In genomic region chr16:63806437-63807129, GRCm38 (mm10) we compare ENCODE assay signal across 11 mouse cellular contexts. TPM values are rescaled to one million over a fixed set of nuclear protein-coding genes. Genes with fewer than 3 reads are reported as not detected.
A peak's percentile ranks its signal among the peaks of the same experiment; 100 is the strongest.
DNase-seq lines count a peak whose midpoint lies in the region; ATAC-seq lines count a peak whose summit lies in the region.
"Had no signal": no experiment of that assay in that cellular context is flagged by ENCODE, and none has a peak within 500 bp of the region (broad histone marks: within the 10 kb centered on the region; RNA-seq: fewer than 3 reads in every experiment).

No protein-coding gene starts in this region.

- H3K4me3 ChIP-seq in embryonic facial prominence, embryonic 10.5 days = no peak overlapping the region
- H3K4me3 ChIP-seq in hindbrain, embryonic 11.5 days (ENCODE audit: low read depth, low read length) = no peak overlapping the region
- H3K4me3 ChIP-seq in midbrain, embryonic 15.5 days = no peak overlapping the region
- H3K4me3 ChIP-seq: layer of hippocampus, adult 2 months had no signal

- no peak overlapping the region for H3K9ac ChIP-seq in hindbrain, embryonic 11.5 days (ENCODE audit: low read depth, low read length)
- H3K9ac ChIP-seq in midbrain, embryonic 15.5 days = no peak overlapping the region
- H3K9ac ChIP-seq: lung, embryonic 14.5 days had no signal

- no peaks in the 10 kb centered on the region for H3K36me3 ChIP-seq in embryonic facial prominence, embryonic 10.5 days (replicated peaks)
- H3K36me3 ChIP-seq in hindbrain, embryonic 11.5 days (ENCODE audit: control insufficient read depth, insufficient read depth, low read length) = no peaks in the 10 kb centered on the region
- H3K36me3 ChIP-seq in midbrain, embryonic 15.5 days (replicated peaks) = no peaks in the 10 kb centered on the region

- H3K27ac ChIP-seq in embryonic facial prominence, embryonic 10.5 days (replicated peaks) = no peak overlapping the region
- peak overlapping the region; percentile 33 for H3K27ac ChIP-seq in hindbrain, embryonic 11.5 days (ENCODE audit: low read depth, low read length)
- no peak overlapping the region for H3K27ac ChIP-seq in midbrain, embryonic 15.5 days
- H3K27ac ChIP-seq: layer of hippocampus, adult 2 months; stomach, postnatal 0 days had no signal

- 49% methylated on average over 5 of the region's 5 CpGs for WGBS in embryonic facial prominence, embryonic 10.5 days
- WGBS in hindbrain, embryonic 11.5 days = 17% methylated on average over 5 of the region's 5 CpGs
- WGBS in midbrain, embryonic 15.5 days = 7% methylated on average over 5 of the region's 5 CpGs

- H3K4me2 ChIP-seq in hindbrain, embryonic 11.5 days (replicated peaks; ENCODE audit: low read depth, low read length) = no peak overlapping the region
- H3K4me2 ChIP-seq in midbrain, embryonic 15.5 days = no peak overlapping the region
- H3K4me2 ChIP-seq: lung, embryonic 14.5 days had no signal

- peak; percentile 40 for DNase-seq in Muller cell, postnatal 12 days (ENCODE audit: inconsistent ontology term)
- DNase-seq in embryonic facial prominence, embryonic 10.5 days (ENCODE audit: low spot score) = peak; percentile 39
- peak; percentile 76 for DNase-seq in hindbrain, embryonic 11.5 days (ENCODE audit: low spot score)
- DNase-seq in heart, postnatal 36 days = no peak
- DNase-seq in kidney, postnatal 10 days = no peak
- DNase-seq in urinary bladder, adult 2 months (ENCODE audit: low spot score) = no peak
- DNase-seq in kidney, adult 9 months = no peak
- DNase-seq: lung, embryonic 14.5 days had no signal

- no peaks in the 10 kb centered on the region for H3K9me3 ChIP-seq in embryonic facial prominence, embryonic 10.5 days
- H3K9me3 ChIP-seq in hindbrain, embryonic 11.5 days (ENCODE audit: control insufficient read depth, low read length) = no peaks in the 10 kb centered on the region
- no peaks in the 10 kb centered on the region for H3K9me3 ChIP-seq in midbrain, embryonic 15.5 days

- 0 out of 2 replicates have a peak, but pooled peaks cover 5% of the 10 kb centered on the region for H3K4me1 ChIP-seq in embryonic facial prominence, embryonic 10.5 days
- no peaks in the 10 kb centered on the region for H3K4me1 ChIP-seq in hindbrain, embryonic 11.5 days (replicated peaks; ENCODE audit: control insufficient read depth, insufficient read depth, low read length)
- H3K4me1 ChIP-seq in midbrain, embryonic 15.5 days = no peaks in the 10 kb centered on the region

- ATAC-seq in hindbrain, embryonic 11.5 days (ENCODE audit: low FRiP score) = peak; percentile 98
- ATAC-seq in midbrain, embryonic 15.5 days (replicated peaks) = peak; percentile 73

- no peaks in the 10 kb centered on the region for H3K27me3 ChIP-seq in embryonic facial prominence, embryonic 10.5 days (replicated peaks; ENCODE audit: low read depth, poor library complexity, severe bottlenecking)
- no peaks in the 10 kb centered on the region for H3K27me3 ChIP-seq in hindbrain, embryonic 11.5 days (ENCODE audit: control insufficient read depth, insufficient read depth, low read length)
- H3K27me3 ChIP-seq in midbrain, embryonic 15.5 days (replicated peaks) = no peaks in the 10 kb centered on the region

- intact Hi-C loops in heart, postnatal 36 days (cut with DNase I) = no loop called here

RNA-seq across cellular contexts. Expression of gene Epha3, which starts 57.4 kb away (rescaled TPM):
- 20.8 and 27.7 TPM in 2 replicates for polyA plus RNA-seq in embryonic facial prominence, embryonic 10.5 days (2016; fragmentation: Nextera tagmentation; extraction: Ambion mirVana)
- 66.2 and 68.6 TPM in 2 replicates for polyA plus RNA-seq in hindbrain, embryonic 11.5 days (2014; fragmentation: Nextera tagmentation; extraction: Ambion mirVana)
- polyA plus RNA-seq in midbrain, embryonic 15.5 days (2015; fragmentation: Nextera tagmentation; extraction: Ambion mirVana) = 16.5 and 22.3 TPM in 2 replicates
- total RNA-seq in heart, postnatal 36 days (2021) = under 1 TPM; 0.33 to 0.89 TPM
- polyA plus RNA-seq in urinary bladder, adult 2 months (2012; rRNA removed) = 4.7 and 5.8 TPM in 2 replicates

Comparison
In these comparisons a context has a peak if more than half of its experiments do, and no peak if none do; other contexts are left out.
1. DNase-seq: peak in Muller cell, postnatal 12 days (single experiment), embryonic facial prominence, embryonic 10.5 days (single experiment) and hindbrain, embryonic 11.5 days (single experiment); none in heart, postnatal 36 days (0 of 2), kidney, postnatal 10 days (single experiment), urinary bladder, adult 2 months (single experiment) and kidney, adult 9 months (single experiment).